10 mouse cellular contexts compared by ENCODE assay signal in genomic region chr9:32186489-32186888, GRCm38 (mm10).
DNase-seq lines count a peak whose midpoint lies in the region; ATAC-seq and TF ChIP-seq lines count a peak whose summit lies in the region.
"Had no signal": no experiment of that assay in that cellular context is flagged by ENCODE, and none has a peak within 500 bp of the region (broad histone marks: within the 10 kb centered on the region; RNA-seq: fewer than 3 reads in every experiment).

No protein-coding gene starts in this region.

- TF ChIP-seq CTCF in E14TG2a.4 (conservative IDR thresholded peaks at IDR 0.05; ENCODE audit: low read length), result peak; percentile 68
- peak; percentile 51 for TF ChIP-seq CTCF in liver, embryonic 14.5 days (IDR thresholded peaks at IDR 0.05; ENCODE audit: low read depth)

- H3K9me3 ChIP-seq in E14TG2a.4 (ENCODE audit: low read length), result no peaks in the 10 kb centered on the region
- no peaks in the 10 kb centered on the region for H3K9me3 ChIP-seq in liver, embryonic 14.5 days (ENCODE audit: control insufficient read depth, low read length)
- H3K9me3 ChIP-seq: limb, embryonic 15.5 days had no signal

- DNase-seq in kidney, adult 9 months, result peak; percentile 38
- DNase-seq in kidney, adult 11 months, result no peak
- DNase-seq in adrenal gland, postnatal 14 days, result peak; percentile 27
- no peak for DNase-seq in liver, embryonic 14.5 days (ENCODE audit: low read depth in 3 of 3, low spot score in 3 of 3)
- no peak for DNase-seq in layer of hippocampus, postnatal 36 days
- no peak for DNase-seq in frontal cortex, postnatal 36 days (ENCODE audit: low spot score in 2 of 2)
- DNase-seq: cerebellum, adult 11-12 months; gastrocnemius, postnatal 25 days had no signal

- peaks cover 6% of the 10 kb centered on the region for H3K4me1 ChIP-seq in E14TG2a.4 (replicated peaks; ENCODE audit: low read depth, low read length)
- no peaks in the 10 kb centered on the region for H3K4me1 ChIP-seq in liver, embryonic 14.5 days (replicated peaks; ENCODE audit: control insufficient read depth in 2 of 2, insufficient read depth in 2 of 2, low read length in 1 of 2)
- H3K4me1 ChIP-seq: limb, embryonic 15.5 days had no signal

- no peak overlapping the region for H3K27ac ChIP-seq in liver, embryonic 14.5 days
- H3K27ac ChIP-seq: limb, embryonic 15.5 days had no signal

- no peak overlapping the region for H3K4me3 ChIP-seq in E14TG2a.4 (replicated peaks; ENCODE audit: low read length)
- H3K4me3 ChIP-seq in liver, embryonic 14.5 days (ENCODE audit: insufficient read depth in 1 of 2, low read depth in 2 of 2, low read length in 2 of 2), result no peak overlapping the region
- H3K4me3 ChIP-seq: limb, embryonic 15.5 days had no signal

- H3K36me3 ChIP-seq in E14TG2a.4 (ENCODE audit: insufficient read depth, low read length), result peaks cover 62% of the 10 kb centered on the region
- H3K36me3 ChIP-seq in liver, embryonic 14.5 days (replicated peaks; ENCODE audit: control insufficient read depth, insufficient read depth, low read depth), result no peaks in the 10 kb centered on the region

- ATAC-seq in liver, embryonic 14.5 days (ENCODE audit: insufficient read depth), result no peak

- H3K4me2 ChIP-seq in liver, embryonic 14.5 days (ENCODE audit: low read depth), result no peak overlapping the region
- H3K4me2 ChIP-seq: limb, embryonic 15.5 days had no signal

- no peak for TF ChIP-seq EP300 in liver, embryonic 14.5 days (IDR thresholded peaks at IDR 0.05; ENCODE audit: low read depth)

- no peak overlapping the region for H3K9ac ChIP-seq in liver, embryonic 14.5 days (replicated peaks)
- H3K9ac ChIP-seq: limb, embryonic 15.5 days had no signal

- H3K27me3 ChIP-seq in E14TG2a.4 (ENCODE audit: insufficient read depth, low read length), result no peaks in the 10 kb centered on the region
- no peaks in the 10 kb centered on the region for H3K27me3 ChIP-seq in liver, embryonic 14.5 days (ENCODE audit: control insufficient read depth, insufficient read depth, low read length)
- H3K27me3 ChIP-seq: limb, embryonic 15.5 days had no signal

- WGBS in liver, embryonic 14.5 days (ENCODE audit: insufficient replicate concordance), result 72% methylated on average over 2 of the region's 2 CpGs

Comparison
In these comparisons a context has a peak if more than half of its experiments do, and no peak if none do; other contexts are left out.
1. DNase-seq: peak in kidney, adult 9 months (single experiment) and adrenal gland, postnatal 14 days (single experiment); none in kidney, adult 11 months (single experiment), liver, embryonic 14.5 days (0 of 3), layer of hippocampus, postnatal 36 days (0 of 2) and frontal cortex, postnatal 36 days (0 of 2).